Mouse (Mus musculus): ENCODE measurements around the gene Fut7.

The Fut7 gene

GRCm38 (mm10) chr2:25425481-25425880 is 2.4 kb downstream of the Fut7 start:
- DNase-seq (ENCODE audit: low spot score) = no peak

- DNase-seq (ENCODE audit: low spot score) = peak; percentile 88
Observed at GRCm38 (mm10) chr2:25426721-25427191, 3.7 kb downstream of the Fut7 start.

- no peak for DNase-seq (ENCODE audit: low spot score)
Observed at GRCm38 (mm10) chr2:25427256-25427655, 4.2 kb downstream of the Fut7 start.

DNA sequence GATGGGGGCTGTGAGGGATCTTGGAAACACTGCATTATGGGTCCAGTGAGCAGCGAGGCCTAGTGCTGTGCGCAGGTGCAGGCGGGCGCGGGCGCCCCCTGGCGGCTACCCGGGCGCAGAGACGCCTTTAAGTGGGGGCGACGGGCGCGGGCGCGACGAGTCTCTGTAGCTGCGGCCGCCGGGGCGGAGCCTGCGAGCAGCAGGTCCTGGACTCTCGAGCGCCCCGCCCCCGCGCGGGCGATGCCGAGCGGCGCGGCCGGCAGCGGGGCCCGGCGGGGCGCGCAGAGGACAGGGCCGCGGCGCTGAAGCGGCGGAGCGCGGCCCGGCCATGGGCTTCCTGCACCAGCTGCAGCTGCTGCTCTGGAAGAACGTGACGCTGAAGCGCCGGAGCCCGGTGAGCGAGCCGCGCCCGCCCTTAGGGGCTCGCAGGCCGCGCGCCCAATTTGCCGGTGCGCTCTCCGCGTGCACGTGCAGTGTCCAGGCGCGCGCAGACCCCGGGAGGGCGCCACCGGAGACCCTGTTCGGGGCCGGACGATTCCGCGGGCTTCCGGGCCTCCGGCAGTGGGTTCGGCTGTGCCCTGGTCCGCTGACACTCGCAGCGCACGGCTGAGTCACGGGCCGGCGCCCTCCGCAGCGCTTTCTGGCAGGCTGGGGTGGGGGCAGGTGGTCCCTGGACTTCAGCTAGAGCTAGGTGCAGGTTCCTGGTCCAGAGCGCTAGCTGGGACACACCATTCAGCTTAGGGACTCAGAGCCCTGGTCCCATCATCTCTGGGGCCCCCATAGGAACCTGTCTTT is 5.6 kb downstream of the Fut7 start, which contains the start of gene Abca2:
Abca2 (plus strand) TSS at position 262 of the 795 bp plus-strand sequence.
- DNase-seq (ENCODE audit: low spot score) = peak; percentile 92

DNA sequence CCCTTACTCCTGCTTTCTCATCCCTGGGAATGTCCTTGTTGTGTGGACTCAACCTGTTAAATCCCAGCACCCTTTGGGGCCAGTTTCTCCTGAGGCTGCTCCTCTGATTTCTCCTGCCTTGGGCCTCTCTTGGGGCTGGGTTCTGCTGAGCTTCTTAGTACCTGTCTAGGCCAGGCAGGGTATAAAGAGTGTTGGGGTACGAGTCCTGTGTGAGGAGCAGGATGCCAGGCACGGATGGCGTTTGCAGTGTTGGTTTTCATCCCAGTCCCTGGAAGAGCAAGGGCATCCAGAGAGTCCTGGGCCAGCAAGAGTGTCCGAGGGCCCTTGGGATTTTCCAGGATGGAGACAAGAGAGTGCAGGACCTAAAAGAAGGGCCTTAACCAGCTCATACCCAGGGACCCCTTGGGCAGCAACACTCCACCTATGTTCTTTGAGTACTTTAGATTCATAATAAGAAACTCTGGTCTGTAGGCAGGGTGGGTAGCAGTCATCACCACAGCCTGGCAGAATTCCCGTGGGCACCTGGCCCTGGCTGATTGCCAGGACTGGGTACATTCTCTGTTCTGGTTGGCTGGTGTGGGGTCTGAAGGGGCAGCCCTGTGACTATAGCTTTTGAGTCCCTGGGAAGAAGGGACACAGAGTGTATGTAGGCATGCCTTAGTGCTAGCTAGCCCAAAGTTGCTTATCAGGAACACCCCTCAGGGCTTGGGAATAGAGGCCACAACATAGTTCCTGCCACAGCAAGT is 6.5 kb downstream of the Fut7 start:
- no peak for DNase-seq (ENCODE audit: low spot score)

GRCm38 (mm10) chr2:25430395-25431233 is 7.5 kb downstream of the Fut7 start:
- DNase-seq (ENCODE audit: low spot score) = peak; percentile 20

DNA sequence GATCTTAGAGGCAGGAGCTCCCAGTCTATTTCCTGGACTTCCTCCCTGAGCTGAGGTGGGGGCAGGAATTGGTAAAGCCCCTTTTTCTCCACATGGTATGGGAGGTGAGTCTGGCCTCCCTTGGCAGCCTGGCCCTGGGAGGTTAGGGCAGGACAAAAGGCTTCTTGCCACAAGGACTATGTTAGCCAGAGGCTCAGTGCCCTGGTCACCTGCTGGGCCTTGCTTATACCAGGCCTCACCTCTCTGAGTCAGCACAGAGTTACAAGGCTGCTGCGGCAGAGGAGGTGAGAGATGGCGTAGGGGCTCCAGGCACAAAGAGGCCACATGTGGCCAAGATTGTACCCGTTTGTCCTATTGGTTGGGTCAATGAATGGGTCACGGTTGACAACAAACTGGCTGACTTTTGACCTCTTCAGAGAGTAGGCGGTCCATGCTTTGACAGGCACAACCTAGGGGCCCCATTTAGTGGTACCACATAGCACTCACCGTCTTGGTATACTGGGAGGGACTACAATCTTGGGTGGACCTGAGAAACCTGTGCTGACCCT is 8.3 kb downstream of the Fut7 start:
- peak; percentile 18 for DNase-seq (ENCODE audit: low spot score)

GRCm38 (mm10) chr2:25432326-25433098 is 9.4 kb downstream of the Fut7 start:
- peak; percentile 43 for DNase-seq (ENCODE audit: low spot score)

DNA sequence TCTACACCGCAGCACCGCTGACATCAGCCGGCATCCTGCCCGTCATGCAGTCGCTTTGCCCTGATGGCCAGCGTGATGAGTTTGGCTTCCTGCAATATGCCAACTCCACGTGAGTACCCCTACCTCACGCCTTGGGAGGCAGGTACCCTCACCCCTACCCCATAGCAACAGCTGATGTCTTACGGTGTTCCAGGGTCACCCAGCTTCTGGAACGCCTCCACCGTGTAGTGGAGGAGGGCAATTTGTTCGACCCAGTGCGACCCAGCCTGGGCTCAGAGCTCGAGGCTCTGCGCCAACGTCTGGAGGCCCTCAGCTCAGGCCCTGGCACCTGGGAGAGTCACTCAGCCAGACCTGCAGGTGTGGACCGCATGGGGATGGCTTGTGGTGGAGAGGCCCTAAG is 10.0 kb downstream of the Fut7 start:
- no peak for DNase-seq (ENCODE audit: low spot score)

- DNase-seq (ENCODE audit: low spot score) = no peak
Observed at GRCm38 (mm10) chr2:25434292-25434691, 11.2 kb downstream of the Fut7 start.

DNA sequence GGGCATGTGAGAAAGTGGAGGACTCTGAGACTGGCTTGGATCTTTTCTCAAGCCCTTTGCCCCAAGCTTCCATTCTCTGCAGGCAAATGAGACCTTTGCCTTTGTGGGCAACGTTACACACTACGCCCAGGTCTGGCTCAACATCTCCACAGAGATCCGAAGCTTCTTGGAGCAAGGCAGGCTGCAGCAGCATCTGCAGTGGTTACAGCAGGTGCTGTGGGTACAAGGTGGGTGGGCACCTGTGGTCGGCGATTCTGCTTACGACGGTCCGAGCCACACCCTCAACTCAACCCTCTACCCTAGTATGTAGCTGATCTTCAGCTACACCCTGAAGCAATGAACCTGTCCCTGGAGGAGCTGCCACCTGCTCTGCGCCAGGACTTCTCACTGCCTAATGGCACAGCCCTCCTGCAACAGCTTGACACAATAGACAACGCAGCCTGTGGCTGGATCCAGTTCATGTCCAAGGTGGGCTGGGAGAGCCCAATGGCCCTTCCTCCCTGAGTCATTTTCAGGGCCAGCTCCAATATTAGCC is 13.3 kb downstream of the Fut7 start:
- DNase-seq (ENCODE audit: low spot score) = no peak

DNA sequence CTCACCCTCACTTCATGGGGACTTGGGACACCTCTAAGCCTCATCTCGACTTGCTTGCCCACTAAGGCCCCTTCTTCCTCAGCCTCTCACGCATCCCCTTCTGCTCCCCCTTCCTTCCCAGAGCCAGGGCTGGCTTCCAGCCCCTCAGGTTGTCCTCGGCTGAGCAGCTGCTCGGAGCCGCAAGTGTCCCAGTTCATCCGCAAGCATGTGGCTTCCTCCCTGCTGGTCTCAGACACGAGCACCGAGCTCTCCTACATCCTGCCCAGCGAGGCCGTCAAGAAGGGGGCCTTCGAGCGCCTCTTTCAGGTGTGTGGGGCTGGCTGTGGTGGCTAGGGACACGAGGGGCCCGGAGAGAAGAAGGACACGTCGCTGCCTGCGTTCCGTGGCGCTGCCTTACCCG is 18.0 kb downstream of the Fut7 start:
- no peak for DNase-seq (ENCODE audit: low spot score)

- no peak for DNase-seq (ENCODE audit: low spot score)
Observed at GRCm38 (mm10) chr2:25442682-25443081, 19.6 kb downstream of the Fut7 start.

GRCm38 (mm10) chr2:25450853-25451647 is 28.0 kb downstream of the Fut7 start:
- no peak for DNase-seq (ENCODE audit: low spot score)

- no peak for DNase-seq (ENCODE audit: low spot score)
Observed at GRCm38 (mm10) chr2:25452951-25453350, 29.9 kb downstream of the Fut7 start.

DNA sequence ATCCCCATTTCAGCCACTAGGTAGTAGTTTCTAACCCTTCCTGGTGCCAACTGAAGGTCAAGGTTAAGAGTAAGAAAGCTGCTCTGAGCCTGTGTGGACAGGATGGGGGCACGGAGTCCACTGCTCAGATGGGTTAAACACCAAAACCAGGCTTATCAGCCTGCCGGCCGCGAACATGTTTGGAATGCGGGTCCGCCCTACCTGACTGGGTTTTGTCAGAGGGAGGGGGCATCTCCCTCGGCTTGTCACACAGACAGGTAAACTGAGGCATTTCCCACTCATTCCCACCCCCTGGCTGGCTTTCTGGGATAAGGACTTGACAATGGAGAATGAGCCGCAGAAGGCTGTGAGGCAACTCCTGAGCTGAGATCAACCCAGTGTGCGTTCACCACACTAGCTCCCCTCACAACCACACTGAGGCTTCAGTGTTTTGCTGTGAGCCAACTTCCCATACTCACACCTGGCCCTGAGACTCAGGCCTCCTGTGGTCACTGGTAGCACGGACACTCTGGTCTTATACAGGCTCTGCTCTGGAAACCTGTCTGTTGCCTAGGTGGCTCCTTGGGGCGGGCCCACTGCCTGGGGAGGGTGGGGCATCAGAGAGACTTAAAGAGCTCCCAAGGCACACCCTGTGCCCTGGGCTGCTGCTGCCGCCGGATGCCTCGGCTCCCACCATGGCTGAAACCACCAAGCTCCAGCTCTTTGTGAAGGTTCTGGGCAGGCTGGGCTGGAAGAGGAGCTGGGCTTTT is 33.3 kb downstream of the Fut7 start, which contains the start of gene Clic3:
Clic3 (plus strand) TSS at position 634 of the 749 bp plus-strand sequence.
- no peak for DNase-seq (ENCODE audit: low spot score)

GRCm38 (mm10) chr2:25457022-25457896 is 34.2 kb downstream of the Fut7 start:
- DNase-seq (ENCODE audit: low spot score) = no peak

DNA sequence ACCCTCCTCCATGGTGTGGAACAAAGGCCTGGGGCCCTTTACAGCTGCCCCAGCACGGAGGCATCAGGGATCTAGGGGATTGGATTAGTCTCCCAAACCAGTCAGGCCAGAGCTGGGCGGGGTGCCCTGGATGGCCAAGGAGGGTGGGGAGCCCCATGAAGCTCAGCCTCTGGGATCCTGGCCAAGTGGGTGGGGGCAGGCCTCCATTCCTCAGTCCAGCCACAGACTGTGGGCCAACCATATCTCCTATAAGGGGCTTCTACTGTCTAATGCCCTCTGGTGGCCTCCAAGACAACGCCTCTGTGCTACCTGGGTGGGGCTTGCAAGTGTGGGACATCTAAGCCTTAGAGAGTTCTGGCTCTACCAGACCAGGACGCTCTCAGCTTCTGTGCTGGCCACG is 35.8 kb downstream of the Fut7 start:
- DNase-seq (ENCODE audit: low spot score) = no peak
